Mouse (Mus musculus): ENCODE data around the gene Jph3. TPM values are rescaled to one million over a fixed set of nuclear protein-coding genes. Genes with fewer than 3 reads are reported as not detected.

The Jph3 gene
- polyA plus RNA-seq (2012; rRNA removed) = 5.8 and 7.4 TPM in 2 replicates

GRCm38 (mm10) chr8:121729323-121729722, at the start of gene Jph3:
Gene Jph3, plus strand, starts transcription at chr8:121729623.

GRCm38 (mm10) chr8:121829048-121829776, 99.8 kb downstream of the Jph3 start, which contains the start of gene Klhdc4:
Gene Klhdc4, minus strand, starts transcription at chr8:121829569.

Other genes starting within 250 kb of the Jph3 start
- gene 1700018B08Rik, start 185.3 kb upstream of the Jph3 start, polyA plus RNA-seq (2012; rRNA removed) = not detected in 2 replicates
- gene Fbxo31, start 150.8 kb upstream of the Jph3 start, polyA plus RNA-seq (2012; rRNA removed) = 15.9 and 17.2 TPM in 2 replicates
- 46.5 and 61.2 TPM in 2 replicates for gene Map1lc3b, start 139.3 kb upstream of the Jph3 start, polyA plus RNA-seq (2012; rRNA removed)
- 43.0 and 44.2 TPM in 2 replicates for gene Zcchc14, start 76.7 kb upstream of the Jph3 start, polyA plus RNA-seq (2012; rRNA removed)
- gene Klhdc4, start 99.9 kb downstream of the Jph3 start, polyA plus RNA-seq (2012; rRNA removed) = 51.0 and 71.4 TPM in 2 replicates
- gene Slc7a5, start 178.1 kb downstream of the Jph3 start, polyA plus RNA-seq (2012; rRNA removed) = 31.9 and 37.5 TPM in 2 replicates
- gene Car5a, start 215.3 kb downstream of the Jph3 start, polyA plus RNA-seq (2012; rRNA removed) = 0.07 and 0.11 TPM in 2 replicates
- 84.5 and 119 TPM in 2 replicates for gene Banp, start 220.1 kb downstream of the Jph3 start, polyA plus RNA-seq (2012; rRNA removed)